16 mouse cellular contexts compared by ENCODE assay signal in genomic region chr9:105907411-105907810, GRCm38 (mm10).
"Had no signal": no experiment of that assay in that cellular context is flagged by ENCODE, and none has a peak within 500 bp of the region (broad histone marks: within the 10 kb centered on the region; RNA-seq: fewer than 3 reads in every experiment).

No protein-coding gene starts in this region.

- H3K4me3 ChIP-seq: neural tube, embryonic 13.5 days; neural tube, embryonic 15.5 days; stomach, embryonic 15.5 days had no signal

- DNase-seq: retina, postnatal 1 day; right cerebral cortex, adult 18-20 months; right cerebral cortex, postnatal 14 days; right cerebral cortex, postnatal 25 days; right cerebral cortex, postnatal 4 days; spleen, adult 18-20 months; thymus, adult 18-20 months; thymus, adult 2 months; thymus, postnatal 14 days; thymus, postnatal 25 days; thymus, postnatal 36 days; thymus, postnatal 4 days had no signal

- H3K4me1 ChIP-seq: neural tube, embryonic 13.5 days; neural tube, embryonic 15.5 days; stomach, embryonic 15.5 days had no signal

- H3K36me3 ChIP-seq: neural tube, embryonic 13.5 days; neural tube, embryonic 15.5 days; stomach, embryonic 15.5 days had no signal

- H3K27ac ChIP-seq: neural tube, embryonic 13.5 days; neural tube, embryonic 15.5 days; stomach, embryonic 15.5 days; stomach, postnatal 0 days had no signal

- H3K4me2 ChIP-seq: neural tube, embryonic 13.5 days; neural tube, embryonic 15.5 days; stomach, embryonic 15.5 days had no signal

- H3K9me3 ChIP-seq: neural tube, embryonic 15.5 days; stomach, embryonic 15.5 days had no signal

- H3K27me3 ChIP-seq: neural tube, embryonic 13.5 days; neural tube, embryonic 15.5 days; stomach, embryonic 15.5 days had no signal

- H3K9ac ChIP-seq: neural tube, embryonic 13.5 days; neural tube, embryonic 15.5 days; stomach, embryonic 15.5 days had no signal
